Mouse (Mus musculus): Measurements from ENCODE around the gene Fancc.
"Not testable (repeated sequence)": the region's sequence is repeated elsewhere in the genome, so short reads cannot be mapped to it uniquely, and the experiment has no call there.

Fancc gene

GRCm38 (mm10) chr13:63322756-63323155, 174.3 kb downstream of the Fancc start:
- Histone ChIP-seq H3K4me1 (replicated peaks; ENCODE audit: low read depth, low read length) (peaks cover 45% of the 10 kb centered on the region), H3K9me3 (ENCODE audit: low read length) (no peaks in the 10 kb centered on the region), H3K36me3 (ENCODE audit: insufficient read depth, low read length) (peaks cover 32% of the 10 kb centered on the region; the same call in 1 of the 2 replicates), H3K4me3 (replicated peaks; ENCODE audit: low read length) (no peak overlapping the region), H3K27me3 (ENCODE audit: insufficient read depth, low read length) (no peaks in the 10 kb centered on the region)
- TF ChIP-seq NANOG (IDR thresholded peaks at IDR 0.05; ENCODE audit: borderline replicate concordance, low read length) (no peak), CTCF (conservative IDR thresholded peaks at IDR 0.05; ENCODE audit: low read length) (no peak), POU5F1 (IDR thresholded peaks at IDR 0.05; ENCODE audit: borderline replicate concordance, low read length) (no peak)

- TF ChIP-seq NANOG (IDR thresholded peaks at IDR 0.05; ENCODE audit: borderline replicate concordance, low read length) (no peak), POU5F1 (IDR thresholded peaks at IDR 0.05; ENCODE audit: borderline replicate concordance, low read length) (no peak), CTCF (conservative IDR thresholded peaks at IDR 0.05; ENCODE audit: low read length) (no peak)
- no peaks in the 10 kb centered on the region for H3K9me3 ChIP-seq (ENCODE audit: low read length)
- H3K4me3 ChIP-seq (replicated peaks; ENCODE audit: low read length): no peak overlapping the region
- H3K4me1 ChIP-seq (replicated peaks; ENCODE audit: low read depth, low read length): peaks cover 45% of the 10 kb centered on the region
- no peaks in the 10 kb centered on the region for H3K27me3 ChIP-seq (ENCODE audit: insufficient read depth, low read length)
- H3K36me3 ChIP-seq (ENCODE audit: insufficient read depth, low read length): peaks cover 31% of the 10 kb centered on the region
Observed at GRCm38 (mm10) chr13:63321689-63322088, 175.4 kb downstream of the Fancc start.

DNA sequence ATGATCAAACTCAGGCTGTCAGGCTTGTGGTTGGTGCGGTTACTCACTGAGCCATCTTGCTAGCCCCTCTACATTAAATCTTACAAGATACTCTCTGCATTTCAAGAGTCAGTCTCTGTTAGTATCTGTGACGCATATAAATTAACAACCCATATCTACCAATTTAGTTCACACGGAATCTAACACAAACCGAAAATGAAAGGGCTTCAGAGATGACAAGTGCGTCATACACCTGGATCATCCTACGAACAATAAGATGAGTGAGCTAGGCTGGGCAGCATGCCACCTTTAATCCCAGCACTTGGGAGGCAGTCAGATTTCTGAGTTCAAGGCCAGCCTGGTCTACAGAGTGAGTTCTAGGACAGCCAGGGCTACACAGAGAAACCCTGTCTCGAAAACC, 177.3 kb downstream of the Fancc start:
- Histone ChIP-seq H3K27me3 (ENCODE audit: insufficient read depth, low read length) (no peaks in the 10 kb centered on the region), H3K9me3 (ENCODE audit: low read length) (no peaks in the 10 kb centered on the region), H3K4me1 (replicated peaks; ENCODE audit: low read depth, low read length) (peaks cover 39% of the 10 kb centered on the region), H3K36me3 (ENCODE audit: insufficient read depth, low read length) (peaks cover 37% of the 10 kb centered on the region), H3K4me3 (replicated peaks; ENCODE audit: low read length) (no peak overlapping the region)
- TF ChIP-seq NANOG (IDR thresholded peaks at IDR 0.05; ENCODE audit: borderline replicate concordance, low read length): no peak
- no peak for TF ChIP-seq CTCF (conservative IDR thresholded peaks at IDR 0.05; ENCODE audit: low read length)
- TF ChIP-seq POU5F1 (IDR thresholded peaks at IDR 0.05; ENCODE audit: borderline replicate concordance, low read length): no peak

DNA sequence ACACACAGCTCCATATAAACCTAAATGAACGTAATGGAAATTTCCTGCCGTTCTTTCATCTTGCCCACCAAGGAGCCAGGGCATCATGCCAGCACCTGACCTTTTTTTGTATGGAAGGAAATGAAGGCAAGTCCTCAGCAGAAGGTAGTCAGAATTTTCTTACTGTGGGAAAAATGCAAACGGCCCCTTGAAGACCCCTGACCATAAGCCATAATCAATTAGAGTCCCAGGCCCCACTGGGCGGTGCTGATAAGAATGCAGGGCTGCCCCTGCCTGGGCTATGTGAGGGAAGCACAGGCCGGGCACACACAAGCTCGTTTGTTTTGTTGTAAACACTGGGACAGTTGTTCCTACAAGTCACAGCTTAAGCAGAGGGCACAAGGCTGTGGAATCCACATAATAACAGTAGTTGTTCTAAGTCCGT, 179.4 kb downstream of the Fancc start:
- Histone ChIP-seq H3K4me1 (replicated peaks; ENCODE audit: low read depth, low read length) (peaks cover 32% of the 10 kb centered on the region), H3K27me3 (ENCODE audit: insufficient read depth, low read length) (no peaks in the 10 kb centered on the region), H3K36me3 (ENCODE audit: insufficient read depth, low read length) (peaks cover 37% of the 10 kb centered on the region), H3K4me3 (replicated peaks; ENCODE audit: low read length) (no peak overlapping the region), H3K9me3 (ENCODE audit: low read length) (no peaks in the 10 kb centered on the region)
- TF ChIP-seq NANOG (IDR thresholded peaks at IDR 0.05; ENCODE audit: borderline replicate concordance, low read length) (no peak), POU5F1 (IDR thresholded peaks at IDR 0.05; ENCODE audit: borderline replicate concordance, low read length) (no peak), CTCF (conservative IDR thresholded peaks at IDR 0.05; ENCODE audit: low read length) (no peak)

GRCm38 (mm10) chr13:63316407-63316806, 180.7 kb downstream of the Fancc start:
- Histone ChIP-seq H3K27me3 (ENCODE audit: insufficient read depth, low read length) (no peaks in the 10 kb centered on the region), H3K4me1 (replicated peaks; ENCODE audit: low read depth, low read length) (peaks cover 19% of the 10 kb centered on the region), H3K9me3 (ENCODE audit: low read length) (no peaks in the 10 kb centered on the region), H3K36me3 (ENCODE audit: insufficient read depth, low read length) (peaks cover 48% of the 10 kb centered on the region), H3K4me3 (replicated peaks; ENCODE audit: low read length) (no peak overlapping the region)
- TF ChIP-seq CTCF (conservative IDR thresholded peaks at IDR 0.05; ENCODE audit: low read length): no peak
- TF ChIP-seq POU5F1 (IDR thresholded peaks at IDR 0.05; ENCODE audit: borderline replicate concordance, low read length): no peak
- no peak for TF ChIP-seq NANOG (IDR thresholded peaks at IDR 0.05; ENCODE audit: borderline replicate concordance, low read length)

DNA sequence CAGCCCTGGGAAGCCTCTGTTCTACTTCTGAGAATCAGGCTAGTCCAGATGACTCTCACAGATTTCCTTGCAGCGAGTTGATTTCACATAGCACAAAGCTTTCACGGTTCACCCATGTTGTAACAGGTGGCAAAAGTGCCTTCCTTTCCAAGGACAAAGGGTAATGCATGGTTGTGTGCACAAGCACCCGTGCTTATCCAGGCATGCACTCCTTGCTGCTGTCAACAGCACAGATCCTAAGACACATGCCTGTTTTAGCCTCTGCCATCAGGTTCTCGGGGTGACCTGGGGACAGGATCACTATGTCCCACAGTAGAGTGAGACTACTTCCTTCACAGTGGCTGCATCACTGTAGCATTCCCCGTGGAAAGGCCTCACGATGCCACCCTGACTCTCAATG, 181.3 kb downstream of the Fancc start:
- Histone ChIP-seq H3K9me3 (ENCODE audit: low read length) (no peaks in the 10 kb centered on the region), H3K4me1 (replicated peaks; ENCODE audit: low read depth, low read length) (peaks cover 14% of the 10 kb centered on the region), H3K27me3 (ENCODE audit: insufficient read depth, low read length) (no peaks in the 10 kb centered on the region), H3K4me3 (replicated peaks; ENCODE audit: low read length) (no peak overlapping the region), H3K36me3 (ENCODE audit: insufficient read depth, low read length) (peaks cover 47% of the 10 kb centered on the region)
- TF ChIP-seq POU5F1 (IDR thresholded peaks at IDR 0.05; ENCODE audit: borderline replicate concordance, low read length): no peak
- no peak for TF ChIP-seq NANOG (IDR thresholded peaks at IDR 0.05; ENCODE audit: borderline replicate concordance, low read length)
- TF ChIP-seq CTCF (conservative IDR thresholded peaks at IDR 0.05; ENCODE audit: low read length): no peak

- not testable (repeated sequence) for H3K4me3 ChIP-seq (replicated peaks; ENCODE audit: low read length); H3K9me3 ChIP-seq (ENCODE audit: low read length); H3K27me3 ChIP-seq (ENCODE audit: insufficient read depth, low read length)
- Histone ChIP-seq H3K36me3 (ENCODE audit: insufficient read depth, low read length) (peaks cover 44% of the 10 kb centered on the region), H3K4me1 (replicated peaks; ENCODE audit: low read depth, low read length) (peaks cover 14% of the 10 kb centered on the region)
Observed at GRCm38 (mm10) chr13:63315111-63315510, 182.0 kb downstream of the Fancc start.

DNA sequence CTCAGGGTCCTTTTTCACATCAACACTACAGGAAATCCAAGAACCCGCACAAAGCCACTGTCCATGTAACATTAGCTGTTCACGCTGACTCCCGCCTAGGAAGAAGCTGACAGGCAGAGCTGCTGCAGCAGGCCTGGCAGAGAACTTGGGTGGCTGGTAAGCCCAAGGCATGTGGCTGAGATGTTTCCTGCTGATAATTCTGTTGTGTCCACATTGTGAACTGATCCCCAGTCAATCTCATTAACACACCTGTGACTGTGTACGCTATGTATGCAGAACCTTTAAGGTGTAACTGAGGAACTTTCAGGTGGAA, 182.5 kb downstream of the Fancc start:
- H3K4me1 ChIP-seq (replicated peaks; ENCODE audit: low read depth, low read length): peaks cover 14% of the 10 kb centered on the region
- H3K9me3 ChIP-seq (ENCODE audit: low read length): no peaks in the 10 kb centered on the region
- TF ChIP-seq NANOG (IDR thresholded peaks at IDR 0.05; ENCODE audit: borderline replicate concordance, low read length) (no peak), POU5F1 (IDR thresholded peaks at IDR 0.05; ENCODE audit: borderline replicate concordance, low read length) (no peak)
- H3K36me3 ChIP-seq (ENCODE audit: insufficient read depth, low read length): peaks cover 45% of the 10 kb centered on the region
- no peaks in the 10 kb centered on the region for H3K27me3 ChIP-seq (ENCODE audit: insufficient read depth, low read length)
- H3K4me3 ChIP-seq (replicated peaks; ENCODE audit: low read length): no peak overlapping the region

DNA sequence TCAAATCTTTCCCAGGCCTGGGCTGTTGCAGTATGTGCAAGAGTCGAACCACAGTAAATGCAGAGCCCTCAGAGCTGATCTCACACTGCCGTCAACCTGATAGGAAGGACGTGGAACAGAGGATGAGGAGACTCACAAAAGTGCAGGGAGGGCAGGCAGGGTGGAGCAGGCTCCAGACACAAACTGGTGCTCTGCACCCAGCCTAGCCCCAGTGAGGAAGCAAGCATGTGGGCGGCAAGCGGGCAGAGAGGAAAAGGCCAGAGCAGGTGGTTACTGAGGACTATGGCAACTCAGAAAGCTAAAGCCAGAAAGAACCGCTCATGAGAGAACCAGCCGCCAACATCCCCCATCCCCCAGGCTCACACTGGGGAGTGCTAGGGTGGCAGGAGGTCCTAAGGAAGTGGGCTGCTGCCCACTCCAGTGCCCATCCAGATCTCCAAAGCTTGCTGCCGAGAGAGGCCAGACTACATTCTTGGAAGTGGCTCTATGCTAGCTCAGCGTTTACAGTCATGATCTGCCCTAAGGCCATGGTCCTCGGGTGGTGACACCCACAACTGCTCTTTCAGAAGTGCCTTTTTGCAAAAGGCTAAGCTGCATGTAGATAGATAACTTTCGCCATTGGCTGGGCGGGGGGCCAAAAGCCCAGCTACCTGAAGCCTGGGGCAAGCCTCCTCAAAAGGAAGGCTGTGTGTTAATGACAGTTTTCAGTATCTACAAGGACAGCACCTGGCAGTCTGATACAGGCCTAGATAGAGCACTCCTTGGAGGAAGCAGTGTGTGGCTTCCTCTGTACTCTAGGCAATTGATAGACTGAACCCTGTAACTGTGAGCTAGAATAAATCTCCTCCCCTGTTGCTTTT, 183.1 kb downstream of the Fancc start:
- no peak for TF ChIP-seq POU5F1 (IDR thresholded peaks at IDR 0.05; ENCODE audit: borderline replicate concordance, low read length)
- no peak for TF ChIP-seq CTCF (conservative IDR thresholded peaks at IDR 0.05; ENCODE audit: low read length)
- no peak for TF ChIP-seq NANOG (IDR thresholded peaks at IDR 0.05; ENCODE audit: borderline replicate concordance, low read length)
- no peaks in the 10 kb centered on the region for H3K9me3 ChIP-seq (ENCODE audit: low read length)

More for the DNA sequence above, 183.1 kb downstream of the Fancc start:
- Histone ChIP-seq H3K36me3 (ENCODE audit: insufficient read depth, low read length) (peaks cover 49% of the 10 kb centered on the region), H3K27me3 (ENCODE audit: insufficient read depth, low read length) (no peaks in the 10 kb centered on the region), H3K4me1 (replicated peaks; ENCODE audit: low read depth, low read length) (peaks cover 15% of the 10 kb centered on the region), H3K4me3 (replicated peaks; ENCODE audit: low read length) (peak overlapping the region; percentile 37; the same call in 1 of the 2 replicates)
